Mouse (Mus musculus): ENCODE measurements around the gene Afdn. TPM values are rescaled to one million over a fixed set of nuclear protein-coding genes. Genes with fewer than 3 reads are reported as not detected.

Gene Afdn
- polyA plus RNA-seq, 1 experiment from 2014 or later, result 131 TPM

- Histone ChIP-seq H3K4me1 (replicated peaks) (peaks cover 30% of the 10 kb centered on the region), H3K4me2 (no peak overlapping the region), H3K9me3 (no peaks in the 10 kb centered on the region), H3K9ac (no peak overlapping the region), H3K36me3 (no peaks in the 10 kb centered on the region), H3K4me3 (no peak overlapping the region), H3K27ac (replicated peaks) (no peak overlapping the region), H3K27me3 (no peaks in the 10 kb centered on the region)
- no peak for ATAC-seq (ENCODE audit: low FRiP score, low read depth)
- 73% methylated on average over 2 of the region's 2 CpGs for WGBS
Measured at GRCm38 (mm10) chr17:13740796-13741195, 19.5 kb upstream of the Afdn start.

- 84% methylated on average over 7 of the region's 7 CpGs for WGBS
Measured at GRCm38 (mm10) chr17:13741611-13742010, 18.7 kb upstream of the Afdn start.

GRCm38 (mm10) chr17:13742334-13742733, 18.0 kb upstream of the Afdn start:
- no peaks in the 10 kb centered on the region for H3K9me3 ChIP-seq
- WGBS, result 41% methylated on average over 2 of the region's 2 CpGs

More at GRCm38 (mm10) chr17:13741611-13742010, 18.7 kb upstream of the Afdn start:
- Histone ChIP-seq H3K4me2 (no peak overlapping the region), H3K27ac (replicated peaks) (no peak overlapping the region), H3K4me3 (no peak overlapping the region), H3K4me1 (replicated peaks) (peaks cover 26% of the 10 kb centered on the region), H3K27me3 (no peaks in the 10 kb centered on the region), H3K9me3 (no peaks in the 10 kb centered on the region), H3K36me3 (no peaks in the 10 kb centered on the region), H3K9ac (no peak overlapping the region)
- no peak for ATAC-seq (ENCODE audit: low FRiP score, low read depth)

GRCm38 (mm10) chr17:13742941-13743708, 17.2 kb upstream of the Afdn start:
- WGBS, result 48% methylated on average over 7 of the region's 7 CpGs
- H3K27me3 ChIP-seq, result no peaks in the 10 kb centered on the region
- no peak for ATAC-seq (ENCODE audit: low FRiP score, low read depth)
- no peak overlapping the region for H3K4me2 ChIP-seq
- H3K27ac ChIP-seq (replicated peaks), result no peak overlapping the region
- H3K9me3 ChIP-seq, result no peaks in the 10 kb centered on the region
- H3K36me3 ChIP-seq, result no peaks in the 10 kb centered on the region
- no peak overlapping the region for H3K9ac ChIP-seq
- no peak overlapping the region for H3K4me3 ChIP-seq
- peaks cover 26% of the 10 kb centered on the region for H3K4me1 ChIP-seq (replicated peaks)

More at GRCm38 (mm10) chr17:13742334-13742733, 18.0 kb upstream of the Afdn start:
- H3K4me2 ChIP-seq, result no peak overlapping the region
- H3K27me3 ChIP-seq, result no peaks in the 10 kb centered on the region
- H3K9ac ChIP-seq, result no peak overlapping the region
- no peaks in the 10 kb centered on the region for H3K36me3 ChIP-seq
- peaks cover 26% of the 10 kb centered on the region for H3K4me1 ChIP-seq (replicated peaks)
- H3K4me3 ChIP-seq, result no peak overlapping the region
- ATAC-seq (ENCODE audit: low FRiP score, low read depth), result no peak
- no peak overlapping the region for H3K27ac ChIP-seq (replicated peaks)

GRCm38 (mm10) chr17:13743709-13744079, 16.6 kb upstream of the Afdn start:
- H3K36me3 ChIP-seq, result no peaks in the 10 kb centered on the region
- no peak overlapping the region for H3K9ac ChIP-seq
- H3K4me1 ChIP-seq (replicated peaks), result peaks cover 26% of the 10 kb centered on the region
- no peak for ATAC-seq (ENCODE audit: low FRiP score, low read depth)
- no peak overlapping the region for H3K27ac ChIP-seq (replicated peaks)
- no peak overlapping the region for H3K4me3 ChIP-seq
- H3K27me3 ChIP-seq, result no peaks in the 10 kb centered on the region
- 48% methylated on average over 5 of the region's 5 CpGs for WGBS
- no peaks in the 10 kb centered on the region for H3K9me3 ChIP-seq
- no peak overlapping the region for H3K4me2 ChIP-seq

GRCm38 (mm10) chr17:13744219-13744618, 16.1 kb upstream of the Afdn start:
- no peak overlapping the region for H3K4me3 ChIP-seq
- no peaks in the 10 kb centered on the region for H3K9me3 ChIP-seq
- H3K27me3 ChIP-seq, result no peaks in the 10 kb centered on the region
- ATAC-seq (ENCODE audit: low FRiP score, low read depth), result no peak
- WGBS, result 67% methylated on average over 6 of the region's 6 CpGs
- H3K4me2 ChIP-seq, result no peak overlapping the region
- H3K27ac ChIP-seq (replicated peaks), result no peak overlapping the region
- peaks cover 26% of the 10 kb centered on the region for H3K4me1 ChIP-seq (replicated peaks)
- no peak overlapping the region for H3K9ac ChIP-seq
- no peaks in the 10 kb centered on the region for H3K36me3 ChIP-seq

- WGBS, result 46% methylated on average over 4 of the region's 4 CpGs
- Histone ChIP-seq H3K9ac (no peak overlapping the region), H3K9me3 (no peaks in the 10 kb centered on the region), H3K36me3 (no peaks in the 10 kb centered on the region), H3K27me3 (no peaks in the 10 kb centered on the region), H3K4me2 (no peak overlapping the region), H3K4me1 (replicated peaks) (peaks cover 26% of the 10 kb centered on the region), H3K4me3 (no peak overlapping the region), H3K27ac (replicated peaks) (no peak overlapping the region)
- peak; percentile 36 for ATAC-seq (ENCODE audit: low FRiP score, low read depth)
Measured at GRCm38 (mm10) chr17:13744824-13745223, 15.5 kb upstream of the Afdn start.

GRCm38 (mm10) chr17:13745373-13745772, 15.0 kb upstream of the Afdn start:
- Histone ChIP-seq H3K9ac (no peak overlapping the region), H3K9me3 (no peaks in the 10 kb centered on the region), H3K36me3 (no peaks in the 10 kb centered on the region), H3K4me2 (no peak overlapping the region), H3K27me3 (no peaks in the 10 kb centered on the region), H3K27ac (replicated peaks) (no peak overlapping the region), H3K4me3 (no peak overlapping the region), H3K4me1 (replicated peaks) (peaks cover 26% of the 10 kb centered on the region)
- 53% methylated on average over 2 of the region's 2 CpGs for WGBS
- ATAC-seq (ENCODE audit: low FRiP score, low read depth), result peak; percentile 69; the same call in 1 of the 2 replicates

- WGBS, result 78% methylated on average over 6 of the region's 6 CpGs
- Histone ChIP-seq H3K9me3 (no peaks in the 10 kb centered on the region), H3K36me3 (no peaks in the 10 kb centered on the region), H3K27me3 (no peaks in the 10 kb centered on the region), H3K9ac (no peak overlapping the region), H3K27ac (replicated peaks) (no peak overlapping the region), H3K4me1 (replicated peaks) (peaks cover 26% of the 10 kb centered on the region), H3K4me3 (no peak overlapping the region), H3K4me2 (no peak overlapping the region)
- no peak for ATAC-seq (ENCODE audit: low FRiP score, low read depth)
Measured at GRCm38 (mm10) chr17:13746330-13746729, 14.0 kb upstream of the Afdn start.

- 89% methylated on average over 9 of the region's 9 CpGs for WGBS
- H3K4me1 ChIP-seq (replicated peaks), result peaks cover 26% of the 10 kb centered on the region
- no peak for ATAC-seq (ENCODE audit: low FRiP score, low read depth)
- no peaks in the 10 kb centered on the region for H3K36me3 ChIP-seq
- no peak overlapping the region for H3K4me3 ChIP-seq
- H3K27me3 ChIP-seq, result no peaks in the 10 kb centered on the region
- H3K9me3 ChIP-seq, result no peaks in the 10 kb centered on the region
- no peak overlapping the region for H3K4me2 ChIP-seq
- no peak overlapping the region for H3K9ac ChIP-seq
- H3K27ac ChIP-seq (replicated peaks), result no peak overlapping the region
Measured at GRCm38 (mm10) chr17:13747681-13748080, 12.7 kb upstream of the Afdn start.

- ATAC-seq (ENCODE audit: low FRiP score, low read depth), result no peak
- Histone ChIP-seq H3K4me2 (no peak overlapping the region), H3K4me3 (no peak overlapping the region), H3K27me3 (no peaks in the 10 kb centered on the region), H3K27ac (replicated peaks) (no peak overlapping the region), H3K36me3 (no peaks in the 10 kb centered on the region), H3K9me3 (no peaks in the 10 kb centered on the region), H3K4me1 (replicated peaks) (peaks cover 15% of the 10 kb centered on the region), H3K9ac (no peak overlapping the region)
- WGBS, result 90% methylated on average over 4 of the region's 4 CpGs
Measured at GRCm38 (mm10) chr17:13749027-13749426, 11.3 kb upstream of the Afdn start.

GRCm38 (mm10) chr17:13753918-13754317, 6.4 kb upstream of the Afdn start:
- Histone ChIP-seq H3K4me2 (no peak overlapping the region), H3K4me3 (no peak overlapping the region), H3K36me3 (no peaks in the 10 kb centered on the region), H3K9me3 (no peaks in the 10 kb centered on the region), H3K9ac (no peak overlapping the region), H3K27me3 (no peaks in the 10 kb centered on the region), H3K4me1 (replicated peaks) (peaks cover 16% of the 10 kb centered on the region), H3K27ac (replicated peaks) (no peak overlapping the region)
- ATAC-seq (ENCODE audit: low FRiP score, low read depth), result no peak
- WGBS, result 75% methylated on average over 4 of the region's 4 CpGs

- no peak overlapping the region for H3K4me3 ChIP-seq
- 78% methylated on average over 6 of the region's 6 CpGs for WGBS
Measured at GRCm38 (mm10) chr17:13754940-13755339, 5.4 kb upstream of the Afdn start.

More at GRCm38 (mm10) chr17:13754940-13755339, 5.4 kb upstream of the Afdn start:
- H3K9me3 ChIP-seq, result no peaks in the 10 kb centered on the region
- peaks cover 16% of the 10 kb centered on the region for H3K4me1 ChIP-seq (replicated peaks)
- H3K36me3 ChIP-seq, result no peaks in the 10 kb centered on the region
- H3K27me3 ChIP-seq, result no peaks in the 10 kb centered on the region
- H3K9ac ChIP-seq, result no peak overlapping the region
- H3K4me2 ChIP-seq, result no peak overlapping the region
- no peak overlapping the region for H3K27ac ChIP-seq (replicated peaks)
- no peak for ATAC-seq (ENCODE audit: low FRiP score, low read depth)

Measured in hindbrain, embryonic 15.5 days (tissue).